Mouse (Mus musculus) embryonic fibroblast, embryonic 13.5 days (primary cell): Measurements from ENCODE around the gene Slc25a3.

Source experiments
- CTCF ChIP-seq: IDR thresholded peaks from 2 replicates; pipeline ENCODE4 v1.5.1; 2011; ENCODE audit warnings: mild to moderate bottlenecking, control low read depth, low read length, moderate library complexity, borderline replicate concordance; ENCODE audit not compliant: insufficient read depth
- POLR2A ChIP-seq: IDR thresholded peaks from 2 replicates; pipeline ENCODE4 v1.6.1; 2011; ENCODE audit warnings: low read depth, mild to moderate bottlenecking, control low read depth, low read length, moderate library complexity

GRCm38 (mm10) chr10:91162077-91162476 lies 38.2 kb upstream of the Slc25a3 start:
- TF ChIP-seq CTCF (no peak), POLR2A (no peak)
